Mouse (Mus musculus) lung, embryonic 14.5 days (tissue): ENCODE data around the gene Rnf17. TPM values are rescaled to one million over a fixed set of nuclear protein-coding genes. Genes with fewer than 3 reads are reported as not detected.

ENCODE experiments used
- ATAC-seq: fragments of 200-750 bp; cut with Nextera tagmentation; 2 replicates; pipeline ENCODE4 v1.8.0; 2017; ENCODE audit warnings: mild to moderate bottlenecking, moderate TSS enrichment, moderate library complexity; ENCODE audit not compliant: insufficient read depth
- DNase-seq: peaks from one replicate; pipeline ENCODE4 v3.0.0-alpha.2; 2015
- H3K27ac ChIP-seq: fragments of 300-500 bp; sonication (generic); 2 replicates; pipeline ENCODE4 v1.5.1; 2014; ENCODE audit warnings: low read depth, mild to moderate bottlenecking, moderate library complexity
- H3K27me3 ChIP-seq: fragments of 300-500 bp; sonication (generic); 2 replicates; pipeline ENCODE4 v1.6.1; 2014; ENCODE audit warnings: low read length, control low read depth; ENCODE audit not compliant: insufficient read depth
- H3K36me3 ChIP-seq: fragments of 300-500 bp; sonication (generic); 2 replicates; pipeline ENCODE4 v1.6.1; 2014; ENCODE audit warnings: control low read depth; ENCODE audit not compliant: insufficient read depth
- H3K4me1 ChIP-seq: fragments of 300-500 bp; sonication (generic); 2 replicates; pipeline ENCODE4 v1.6.1; 2014; ENCODE audit warnings: antibody characterized with exemption, control low read depth; ENCODE audit not compliant: insufficient read depth
- H3K4me2 ChIP-seq: fragments of 300-500 bp; sonication (generic); 2 replicates; pipeline ENCODE4 v1.6.1; 2014; ENCODE audit warnings: mild to moderate bottlenecking
- H3K4me3 ChIP-seq: fragments of 300-500 bp; sonication (generic); 2 replicates; pipeline ENCODE4 v1.5.1; 2014; ENCODE audit warnings: low read depth, low read length
- H3K9ac ChIP-seq: fragments of 300-500 bp; sonication (generic); 2 replicates; pipeline ENCODE4 v1.6.1; 2014
- H3K9me3 ChIP-seq: fragments of 300-500 bp; sonication (generic); 2 replicates; pipeline ENCODE4 v1.6.1; 2016; ENCODE audit warnings: low read depth, low read length, control low read depth
- CTCF ChIP-seq: IDR thresholded peaks from 2 replicates; pipeline ENCODE4 v1.5.1; 2016; ENCODE audit warnings: antibody characterized with exemption, low read depth
- WGBS: fragments of 180-500 bp; shearing (Covaris S2); extraction: QIAGEN DNeasy Blood & Tissue Kit; methylation state at CpG from one replicate; pipeline ENCODE4 v1.1.7; 2014; 5-methylcytosine and 5-hydroxymethylcytosine counted together
- polyA plus RNA-seq: library from polyadenylated mRNA; unstranded; fragments of >200 nt; fragmentation: Nextera tagmentation; extraction: Ambion mirVana; gene quantifications from 2 replicates; pipeline ENCODE4 v1.2.1, GENCODE M21; 2014

The Rnf17 gene
- polyA plus RNA-seq, 1 experiment from 2014 or later: 0.84 TPM

GRCm38 (mm10) chr14:56365292-56365691 is 37.1 kb upstream of the Rnf17 start:
- H3K9me3 ChIP-seq: no peaks in the 10 kb centered on the region
- ATAC-seq: 0 out of 2 replicates have a peak, but pooled peaks have one; percentile 9
- TF ChIP-seq CTCF: no peak
- H3K27ac ChIP-seq: no peak overlapping the region
- H3K27me3 ChIP-seq: peaks cover 24% of the 10 kb centered on the region
- peak; percentile 58 for DNase-seq
- 20% methylated on average over 8 of the region's 8 CpGs for WGBS
- peak overlapping the region; percentile 43 for H3K4me3 ChIP-seq
- H3K9ac ChIP-seq: peak overlapping the region; percentile 34
- H3K4me1 ChIP-seq: 0 out of 2 replicates have a peak, but pooled peaks cover 18% of the 10 kb centered on the region
- H3K36me3 ChIP-seq: no peaks in the 10 kb centered on the region
- H3K4me2 ChIP-seq: peak overlapping the region; percentile 87

GRCm38 (mm10) chr14:56366712-56367111 is 35.7 kb upstream of the Rnf17 start:
- Histone ChIP-seq H3K4me1 (0 out of 2 replicates have a peak, but pooled peaks cover 18% of the 10 kb centered on the region), H3K27ac (no peak overlapping the region), H3K9me3 (no peaks in the 10 kb centered on the region), H3K27me3 (peaks cover 24% of the 10 kb centered on the region), H3K4me2 (peak overlapping the region; percentile 36; the same call in 1 of the 2 replicates), H3K36me3 (no peaks in the 10 kb centered on the region), H3K4me3 (no peak overlapping the region), H3K9ac (no peak overlapping the region)
- WGBS: 10% methylated on average over 15 of the region's 15 CpGs
- TF ChIP-seq CTCF: no peak
- ATAC-seq (peak; percentile 77), DNase-seq (peak; percentile 89)

- Histone ChIP-seq H3K36me3 (no peaks in the 10 kb centered on the region), H3K4me3 (no peak overlapping the region), H3K27me3 (peaks cover 19% of the 10 kb centered on the region), H3K9me3 (no peaks in the 10 kb centered on the region), H3K4me1 (0 out of 2 replicates have a peak, but pooled peaks cover 18% of the 10 kb centered on the region), H3K27ac (no peak overlapping the region), H3K4me2 (no peak overlapping the region), H3K9ac (no peak overlapping the region)
- no peak for ATAC-seq
- TF ChIP-seq CTCF: peak; percentile 63
- WGBS: 54% methylated on average over 3 of the region's 3 CpGs
- DNase-seq: peak; percentile 56
Observed at GRCm38 (mm10) chr14:56368834-56369233, 33.5 kb upstream of the Rnf17 start.

DNA sequence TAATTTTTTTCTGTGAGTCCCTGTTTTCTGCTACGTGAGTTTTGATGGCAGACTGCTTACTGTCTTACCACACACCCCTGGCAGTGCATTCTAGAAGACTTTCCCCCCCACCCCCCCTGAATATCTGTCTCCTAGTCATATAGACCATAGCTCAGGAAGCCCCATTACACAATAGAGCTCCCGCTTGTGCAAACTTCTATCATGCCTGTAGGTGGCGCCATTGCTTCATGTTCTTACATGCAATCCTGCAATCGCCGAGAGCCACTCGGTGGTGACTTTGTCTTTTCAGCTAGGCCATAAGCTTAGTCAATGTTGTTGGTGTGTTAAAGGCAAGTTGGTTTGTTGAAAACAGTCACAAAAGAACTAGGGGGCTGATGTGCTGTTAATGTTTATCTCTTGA is 26.6 kb upstream of the Rnf17 start:
- Histone ChIP-seq H3K4me1 (no peaks in the 10 kb centered on the region), H3K27me3 (no peaks in the 10 kb centered on the region), H3K4me3 (no peak overlapping the region), H3K4me2 (no peak overlapping the region), H3K27ac (no peak overlapping the region), H3K9me3 (no peaks in the 10 kb centered on the region), H3K9ac (no peak overlapping the region), H3K36me3 (no peaks in the 10 kb centered on the region)
- peak; percentile 91 for TF ChIP-seq CTCF
- DNase-seq (peak; percentile 97), ATAC-seq (peak; percentile 73)
- WGBS: 2% methylated on average over 6 of the region's 6 CpGs

DNA sequence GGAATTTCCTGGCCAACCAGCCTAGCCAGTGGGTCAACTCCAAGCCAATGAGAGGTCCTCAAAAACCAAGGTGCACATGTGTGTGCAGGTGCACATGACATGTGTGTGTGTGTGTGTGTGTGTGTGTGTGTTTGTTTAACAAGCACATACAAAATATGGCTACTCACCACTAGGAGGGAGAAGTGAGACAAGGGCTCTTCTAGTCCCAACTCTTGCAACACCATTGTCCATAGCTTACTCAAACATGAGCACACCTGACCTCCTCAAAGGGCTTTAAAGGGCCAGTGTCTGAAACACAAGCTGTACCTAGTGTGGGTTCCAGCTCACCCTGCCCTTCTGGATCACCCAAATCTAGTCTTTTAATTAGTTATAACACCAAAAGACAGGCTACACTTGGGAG is 24.6 kb upstream of the Rnf17 start:
- ATAC-seq: no peak
- DNase-seq: no peak
- no peak overlapping the region for H3K9ac ChIP-seq
- no peak overlapping the region for H3K4me3 ChIP-seq
- no peak overlapping the region for H3K4me2 ChIP-seq
- no peak overlapping the region for H3K27ac ChIP-seq
- H3K4me1 ChIP-seq: no peaks in the 10 kb centered on the region
- peak; percentile 39 for TF ChIP-seq CTCF
- H3K27me3 ChIP-seq: no peaks in the 10 kb centered on the region
- H3K9me3 ChIP-seq: no peaks in the 10 kb centered on the region
- no peaks in the 10 kb centered on the region for H3K36me3 ChIP-seq

GRCm38 (mm10) chr14:56379336-56379735 is 23.0 kb upstream of the Rnf17 start:
- Histone ChIP-seq H3K4me3 (no peak overlapping the region), H3K9me3 (no peaks in the 10 kb centered on the region), H3K27me3 (no peaks in the 10 kb centered on the region), H3K27ac (0 out of 2 replicates have a peak overlapping the region, but pooled peaks have one; percentile 13), H3K4me1 (no peaks in the 10 kb centered on the region), H3K4me2 (no peak overlapping the region), H3K36me3 (no peaks in the 10 kb centered on the region), H3K9ac (no peak overlapping the region)
- 39% methylated on average over 9 of the region's 9 CpGs for WGBS
- DNase-seq (peak; percentile 23), ATAC-seq (peak; percentile 68; the same call in 1 of the 2 replicates)
- no peak for TF ChIP-seq CTCF

DNA sequence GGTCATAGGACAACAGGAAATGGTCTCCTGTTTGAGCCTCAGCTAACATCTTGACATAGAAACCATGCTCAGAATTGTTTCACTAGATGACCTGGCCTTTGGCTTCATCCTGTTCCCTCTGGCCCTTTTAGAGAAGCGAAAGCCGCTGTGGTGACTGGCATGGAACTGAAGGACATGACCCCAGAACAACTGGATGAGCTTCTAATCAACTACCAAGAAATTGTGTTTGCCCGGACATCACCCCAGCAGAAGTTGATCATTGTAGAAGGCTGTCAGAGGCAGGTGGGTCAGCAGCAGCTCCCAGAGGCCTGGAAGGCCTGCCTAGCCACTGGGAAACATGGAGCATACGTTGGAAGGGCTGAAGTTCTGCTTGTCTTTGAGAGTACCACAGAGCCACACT is 20.0 kb upstream of the Rnf17 start:
- Histone ChIP-seq H3K4me2 (no peak overlapping the region), H3K9ac (no peak overlapping the region), H3K27me3 (no peaks in the 10 kb centered on the region), H3K36me3 (no peaks in the 10 kb centered on the region), H3K4me3 (no peak overlapping the region), H3K4me1 (no peaks in the 10 kb centered on the region), H3K9me3 (no peaks in the 10 kb centered on the region), H3K27ac (no peak overlapping the region)
- WGBS: 82% methylated on average over 4 of the region's 4 CpGs
- DNase-seq (no peak), ATAC-seq (no peak)
- no peak for TF ChIP-seq CTCF
